Mouse (Mus musculus) B cell, adult 67 days (primary cell): Measurements from ENCODE around the gene Hoxc6. TPM values are rescaled to one million over a fixed set of nuclear protein-coding genes. Genes with fewer than 3 reads are reported as not detected.

Experiments used
- total RNA-seq, 2 experiments: library from RNA; stranded (reverse); gene quantifications; 4 replicates each; pipeline ENCODE4 v1.2.4; 2023

Hoxc6 gene
- not detected for total RNA-seq

DNA sequence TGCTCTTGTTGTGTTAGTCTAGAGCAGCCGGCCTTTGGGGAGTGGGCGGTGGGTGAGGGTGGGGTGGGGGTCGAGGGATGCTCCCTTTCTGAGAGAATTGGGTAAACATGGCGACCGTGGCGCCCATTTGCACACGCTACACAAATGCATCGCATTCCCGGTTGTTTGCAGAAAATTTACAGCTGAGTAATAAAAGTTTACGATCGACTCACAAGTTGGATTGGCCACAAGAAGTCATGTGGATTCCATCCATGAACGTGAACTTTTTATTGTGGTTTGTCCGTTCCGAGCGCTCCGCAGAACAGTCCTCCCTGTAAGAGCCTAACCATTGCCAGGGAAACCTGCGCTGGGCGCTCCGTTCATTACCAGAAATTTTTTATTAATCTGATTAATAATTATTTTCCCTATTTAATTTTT, at the start of gene Hoxc6:
TSS of gene Hoxc6 (plus strand) at position 319 of the 417 bp plus-strand sequence.

DNA sequence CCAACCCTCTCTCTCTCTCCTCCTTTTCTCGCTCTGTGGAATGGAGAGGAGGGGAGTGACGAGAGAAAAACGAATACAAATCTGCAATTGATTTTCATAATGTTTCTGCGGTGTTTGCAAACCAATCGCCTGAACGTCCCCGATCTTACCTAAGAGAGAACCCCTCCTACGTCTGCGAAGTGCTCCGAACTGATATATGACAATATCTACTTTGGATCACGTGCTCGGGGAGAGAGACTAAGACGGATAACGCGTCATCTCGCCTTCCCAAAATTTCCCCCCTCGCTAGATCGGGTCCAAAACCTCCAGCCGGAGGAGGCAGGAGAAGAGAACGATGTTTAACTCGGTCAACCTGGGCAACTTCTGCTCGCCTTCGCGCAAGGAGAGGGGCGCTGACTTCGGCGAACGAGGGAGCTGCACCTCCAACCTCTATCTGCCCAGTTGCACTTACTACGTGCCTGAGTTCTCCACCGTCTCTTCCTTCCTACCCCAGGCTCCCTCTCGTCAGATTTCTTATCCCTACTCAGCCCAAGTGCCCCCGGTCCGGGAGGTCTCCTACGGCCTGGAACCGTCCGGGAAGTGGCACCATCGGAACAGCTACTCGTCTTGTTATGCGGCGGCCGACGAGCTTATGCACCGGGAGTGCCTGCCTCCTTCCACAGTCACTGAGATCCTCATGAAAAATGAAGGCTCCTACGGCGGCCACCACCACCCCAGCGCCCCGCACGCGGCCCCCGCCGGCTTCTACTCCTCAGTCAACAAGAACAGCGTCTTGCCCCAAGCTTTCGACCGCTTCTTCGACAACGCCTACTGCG, 43.7 kb upstream of the Hoxc6 start, which contains the start of gene Hoxc11:
TSS of gene Hoxc11 (plus strand) at position 236 of the 815 bp plus-strand sequence.

DNA sequence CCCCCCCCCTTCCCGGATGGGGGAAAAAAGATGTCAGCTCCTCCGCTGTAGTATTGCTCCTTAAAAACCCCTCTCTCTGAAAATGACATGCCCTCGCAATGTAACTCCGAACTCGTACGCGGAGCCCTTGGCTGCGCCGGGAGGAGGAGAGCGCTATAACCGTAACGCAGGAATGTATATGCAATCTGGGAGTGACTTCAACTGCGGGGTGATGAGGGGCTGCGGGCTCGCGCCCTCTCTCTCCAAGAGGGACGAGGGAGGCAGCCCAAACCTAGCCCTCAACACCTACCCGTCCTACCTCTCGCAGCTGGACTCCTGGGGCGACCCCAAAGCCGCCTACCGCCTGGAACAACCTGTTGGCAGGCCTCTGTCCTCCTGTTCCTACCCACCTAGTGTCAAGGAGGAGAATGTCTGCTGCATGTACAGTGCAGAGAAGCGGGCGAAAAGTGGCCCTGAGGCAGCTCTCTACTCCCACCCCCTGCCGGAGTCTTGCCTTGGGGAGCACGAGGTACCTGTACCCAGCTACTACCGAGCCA, 31.2 kb upstream of the Hoxc6 start, which contains the start of gene Hoxc10:
TSS of gene Hoxc10 (plus strand) at position 21 of the 536 bp plus-strand sequence.

DNA sequence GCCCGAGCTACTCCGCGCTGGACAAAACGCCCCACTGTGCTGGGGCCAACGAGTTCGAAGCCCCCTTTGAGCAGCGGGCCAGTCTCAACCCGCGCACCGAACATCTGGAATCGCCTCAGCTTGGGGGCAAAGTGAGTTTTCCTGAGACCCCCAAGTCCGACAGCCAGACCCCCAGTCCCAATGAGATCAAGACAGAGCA, 30.8 kb upstream of the Hoxc6 start, which contains the start of gene Hoxc5:
TSS of gene Hoxc5 (plus strand) at position 132 of the 199 bp plus-strand sequence.

DNA sequence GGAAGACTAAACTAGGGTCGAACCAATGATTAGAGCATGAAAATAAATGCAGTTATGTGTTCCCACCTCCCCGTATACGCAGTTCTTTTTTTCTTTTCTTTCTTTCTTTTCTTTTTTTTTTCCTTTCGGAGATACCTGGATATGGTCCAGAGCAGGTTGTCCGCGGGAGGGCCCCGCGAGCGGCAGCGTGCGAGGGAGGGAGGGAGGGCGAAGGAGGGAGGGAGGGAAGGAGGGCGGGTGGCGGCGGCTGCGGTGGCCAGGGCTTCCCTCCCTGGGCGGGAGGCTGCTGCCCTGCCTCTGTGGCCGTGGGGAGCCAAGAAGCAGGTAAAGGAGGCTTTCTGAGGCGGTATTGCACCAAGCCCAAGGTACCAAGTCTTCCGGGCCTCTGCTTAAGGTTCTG, 21.9 kb upstream of the Hoxc6 start, which contains the start of gene Hoxc9:
TSS of gene Hoxc9 (plus strand) at position 269 of the 400 bp plus-strand sequence.

DNA sequence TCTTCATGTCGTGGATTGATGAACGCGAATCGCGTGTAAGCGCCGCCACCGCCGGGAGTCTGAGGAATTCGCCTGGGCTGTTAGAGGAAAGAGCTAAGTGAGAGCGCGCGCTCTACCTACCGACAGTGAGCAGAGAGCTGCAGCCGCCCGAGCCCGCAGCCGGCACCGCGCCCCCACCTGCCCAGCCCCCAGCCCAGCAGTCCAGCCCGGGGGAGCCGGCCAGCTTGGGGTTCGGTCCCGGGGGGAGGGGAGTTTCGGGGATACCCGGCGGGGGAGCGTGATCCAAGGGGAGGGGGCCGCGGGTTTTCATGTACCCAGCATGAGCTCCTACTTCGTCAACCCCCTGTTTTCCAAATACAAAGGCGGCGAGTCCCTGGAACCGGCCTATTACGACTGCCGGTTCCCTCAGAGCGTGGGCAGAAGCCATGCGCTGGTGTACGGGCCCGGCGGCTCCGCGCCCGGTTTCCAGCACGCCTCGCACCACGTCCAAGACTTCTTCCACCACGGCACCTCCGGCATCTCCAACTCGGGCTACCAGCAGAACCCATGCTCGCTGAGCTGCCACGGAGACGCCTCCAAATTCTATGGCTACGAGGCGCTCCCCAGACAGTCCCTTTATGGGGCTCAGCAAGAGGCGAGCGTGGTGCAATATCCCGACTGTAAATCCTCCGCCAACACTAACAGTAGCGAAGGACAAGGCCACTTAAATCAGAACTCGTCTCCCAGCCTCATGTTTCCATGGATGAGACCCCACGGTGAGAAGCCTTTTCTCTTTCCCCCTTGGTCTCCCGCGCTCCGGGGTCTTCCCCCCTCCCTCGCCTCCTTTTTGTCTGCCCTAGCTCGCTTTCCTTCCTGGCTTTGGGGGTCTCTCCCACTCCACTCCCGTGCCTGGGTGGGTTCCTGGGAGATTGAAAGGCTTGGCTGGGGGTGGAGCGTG, 7.3 kb upstream of the Hoxc6 start, which contains the start of gene Hoxc8:
TSS of gene Hoxc8 (plus strand) at position 147 of the 937 bp plus-strand sequence.

DNA sequence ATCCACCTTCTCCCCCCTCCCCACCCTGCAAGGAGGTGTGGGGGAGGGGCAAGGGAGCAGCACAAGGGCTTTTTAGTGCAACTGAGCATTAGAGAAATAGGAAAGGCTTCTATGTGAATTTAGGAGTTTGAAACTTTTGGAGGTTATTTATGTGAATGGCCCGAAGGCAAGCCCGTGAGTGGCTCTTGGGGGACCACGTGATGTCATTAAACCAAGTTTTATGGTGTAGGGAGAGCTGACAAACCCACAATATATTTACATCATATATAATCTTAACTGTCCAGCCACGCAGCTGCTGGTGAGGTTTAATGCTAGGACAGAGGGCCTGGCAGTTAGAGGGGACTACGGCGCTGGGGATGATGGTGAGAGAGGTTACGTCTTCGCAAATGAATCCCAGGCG, 20.6 kb downstream of the Hoxc6 start, which contains the start of gene Hoxc4:
TSS of gene Hoxc4 (plus strand) at position 299 of the 400 bp plus-strand sequence.

Other genes with a start within 250 kb of the Hoxc6 start
- not detected for gene Hoxc13, start 77.2 kb upstream of the Hoxc6 start, total RNA-seq
- gene Hoxc12, start 61.5 kb upstream of the Hoxc6 start, total RNA-seq, result not detected
- not detected for gene Hoxc11, start 43.8 kb upstream of the Hoxc6 start, total RNA-seq
- gene Hoxc10, start 31.5 kb upstream of the Hoxc6 start, total RNA-seq, result not detected
- gene Hoxc5, start 30.8 kb upstream of the Hoxc6 start, total RNA-seq, result not detected
- gene Hoxc9, start 21.8 kb upstream of the Hoxc6 start, total RNA-seq, result not detected
- not detected for gene Hoxc8, start 7.7 kb upstream of the Hoxc6 start, total RNA-seq
- not detected for gene Hoxc4, start 20.7 kb downstream of the Hoxc6 start, total RNA-seq
- 10 to 100 TPM; 10.3 to 11.8 TPM for gene Smug1, start 168.8 kb downstream of the Hoxc6 start, total RNA-seq
- 10 to 100 TPM; 32.2 to 35.5 TPM for gene Cbx5, start 241.6 kb downstream of the Hoxc6 start, total RNA-seq
- gene Hnrnpa1, start 242.2 kb downstream of the Hoxc6 start, total RNA-seq, result 100 to 1,000 TPM; 534 to 582 TPM